Mouse (Mus musculus): ENCODE measurements around the gene Serpinb6a.
"Not testable (repeated sequence)": the region's sequence is repeated elsewhere in the genome, so short reads cannot be mapped to it uniquely, and the experiment has no call there.

Gene Serpinb6a

GRCm38 (mm10) chr13:33989625-33990024, 13.0 kb downstream of the Serpinb6a start:
- DNase-seq (ENCODE audit: low read depth): no peak

GRCm38 (mm10) chr13:33966574-33966973, 36.0 kb downstream of the Serpinb6a start:
- no peak for DNase-seq (ENCODE audit: low read depth)

- DNase-seq (ENCODE audit: low read depth): peak; percentile 42
These were observed 36.6 kb downstream of the Serpinb6a start for GRCm38 (mm10) chr13:33966025-33966412.

DNA sequence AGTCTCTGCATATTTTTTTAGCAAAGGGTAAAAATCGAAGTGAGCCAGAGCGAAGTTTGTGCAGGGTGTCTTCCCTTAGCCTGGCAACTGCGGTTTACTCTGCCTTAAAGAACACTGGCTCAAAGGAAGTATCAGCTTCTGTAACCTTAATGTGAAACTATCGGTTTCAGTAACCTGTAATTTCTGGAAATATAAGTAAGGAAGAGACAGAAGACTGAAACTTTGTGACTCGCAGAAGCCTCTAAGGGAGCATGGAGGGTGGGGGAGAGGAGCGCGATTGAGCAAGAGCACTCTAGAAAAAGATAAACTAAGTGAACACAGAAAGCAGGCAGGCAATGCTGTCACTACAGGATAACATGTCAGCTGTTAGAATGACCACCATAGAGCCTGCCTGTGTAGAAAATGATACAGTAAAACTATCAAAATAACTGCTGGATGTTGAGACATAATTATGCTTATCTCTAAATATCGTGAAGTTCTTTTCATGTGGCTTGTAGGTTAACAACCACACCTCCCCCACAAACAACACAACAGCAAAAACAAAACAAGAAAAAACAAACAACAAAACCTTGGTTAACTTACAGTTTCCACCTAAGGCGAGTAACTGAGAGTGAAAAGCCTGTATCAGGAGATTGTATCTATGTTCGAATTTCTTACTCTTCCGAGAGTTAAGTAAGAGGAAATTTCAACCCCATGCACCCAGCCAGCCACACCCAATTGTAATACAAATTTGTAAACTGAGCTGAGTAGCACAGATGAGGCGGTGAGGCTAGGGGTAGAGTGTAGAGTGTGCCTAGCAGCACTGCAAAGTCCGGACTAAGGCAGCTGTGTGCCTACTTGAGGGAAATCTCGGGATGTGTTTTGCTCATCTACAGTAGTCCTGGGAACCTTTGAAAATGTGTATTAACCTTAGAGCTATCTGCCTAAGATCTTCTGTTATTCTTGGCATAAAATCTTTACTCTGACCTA, 37.3 kb downstream of the Serpinb6a start:
- DNase-seq (ENCODE audit: low read depth): peak; percentile 73

DNA sequence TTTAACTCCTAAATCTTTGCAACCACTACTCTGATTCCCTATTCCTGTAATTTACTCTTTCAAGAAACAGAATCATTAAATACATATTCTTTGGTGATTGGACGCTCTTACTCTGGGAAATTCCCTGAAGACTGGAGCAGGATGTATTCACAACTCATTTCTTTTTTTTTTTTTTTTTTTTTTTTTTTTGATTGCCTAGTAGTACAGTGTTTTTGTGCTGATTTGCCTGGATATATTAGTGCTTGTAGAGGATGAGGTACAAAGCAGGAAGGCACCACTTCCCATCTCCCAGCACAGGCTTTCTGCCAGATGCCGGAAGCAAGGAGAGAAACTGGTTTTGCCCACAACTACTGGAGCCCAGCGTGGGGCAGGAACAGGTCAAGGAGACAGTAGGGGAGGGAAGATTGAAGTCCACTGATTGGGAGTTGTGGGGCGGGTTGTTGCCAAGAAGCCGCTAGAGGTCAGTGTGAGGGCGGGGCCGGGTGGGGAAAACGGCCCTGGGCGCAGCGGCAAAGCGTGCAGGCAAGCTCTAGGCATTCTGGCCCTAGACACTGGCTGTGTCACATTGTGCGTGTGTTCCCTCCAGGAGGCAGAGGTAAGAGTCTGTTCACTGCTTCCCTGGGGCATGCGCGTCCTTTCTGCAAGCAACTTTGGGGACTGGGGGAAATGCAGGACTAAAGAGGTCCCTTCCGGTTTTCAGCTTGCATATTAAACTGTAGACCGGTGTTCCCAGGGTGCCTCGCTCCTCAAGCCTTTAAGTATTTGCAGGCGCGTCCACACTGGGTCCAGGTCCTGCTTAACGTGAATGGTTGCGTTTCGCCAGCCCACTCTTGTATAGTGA, 38.2 kb downstream of the Serpinb6a start, which contains the start of gene Nqo2:
Gene Nqo2 (plus strand): TSS at position 482 of the 841 bp plus-strand sequence.
- peak; percentile 93 for DNase-seq (ENCODE audit: low read depth)

GRCm38 (mm10) chr13:33959771-33960170, 42.8 kb downstream of the Serpinb6a start:
- peak; percentile 94 for DNase-seq (ENCODE audit: low read depth)

DNA sequence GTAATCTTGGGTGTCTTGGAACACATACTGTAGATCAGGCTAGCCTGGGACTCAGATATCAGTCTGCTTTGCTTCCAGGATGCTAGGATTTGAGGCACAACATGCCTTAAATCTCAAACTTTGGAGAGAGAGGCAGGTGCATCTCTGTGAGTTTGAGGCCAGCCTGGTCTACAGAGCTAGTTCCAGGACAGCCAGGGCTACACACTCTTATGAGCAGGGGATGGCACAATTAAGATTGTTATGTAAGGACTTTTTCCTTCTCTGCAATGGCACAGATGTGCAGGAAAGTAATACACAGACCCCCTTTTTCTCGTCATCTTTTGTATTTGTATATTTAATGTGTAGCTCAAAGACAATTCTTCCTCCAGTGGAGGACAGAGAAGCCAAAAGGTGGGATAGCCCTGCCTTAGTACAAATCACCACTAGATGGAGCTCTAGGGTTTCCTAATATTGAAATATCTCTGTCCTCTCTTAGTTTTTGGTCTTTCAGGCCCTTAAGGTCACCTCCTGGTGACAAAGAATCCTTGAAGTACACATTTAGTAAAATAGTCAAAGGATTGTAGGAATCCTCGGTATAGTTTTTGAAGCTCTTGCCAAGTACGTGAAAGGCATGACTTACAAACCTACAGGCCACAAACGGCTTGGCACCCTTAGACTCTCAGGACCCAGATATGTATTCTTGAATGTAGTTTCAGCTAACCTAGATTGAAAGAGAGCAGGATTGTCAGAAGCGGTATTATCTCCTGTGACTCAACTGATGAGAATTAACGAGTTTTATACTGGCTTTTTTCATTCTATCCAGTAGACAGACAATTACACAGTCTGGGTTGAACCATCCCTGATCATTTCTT, 45.8 kb downstream of the Serpinb6a start:
- DNase-seq (ENCODE audit: low read depth): peak; percentile 79

DNA sequence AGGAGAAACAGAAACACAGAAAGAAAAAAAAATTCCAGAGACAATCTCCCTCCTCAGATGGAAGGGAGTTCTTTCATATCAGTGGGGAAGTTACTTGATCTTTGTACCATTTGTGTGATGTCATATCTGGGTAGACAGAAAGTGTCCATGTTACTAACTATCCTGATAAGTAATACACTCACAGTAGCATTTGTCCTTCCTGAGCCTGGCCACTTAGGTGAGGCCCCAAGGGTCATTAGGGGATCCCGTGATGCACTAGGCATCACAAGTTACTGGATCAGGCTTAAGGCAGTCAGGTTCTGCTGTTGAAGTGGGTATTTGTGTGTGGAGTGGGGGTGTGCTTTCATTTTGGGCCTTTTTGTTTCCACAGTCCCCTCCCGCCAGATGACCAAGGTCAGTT, 49.6 kb downstream of the Serpinb6a start:
- no peak for DNase-seq (ENCODE audit: low read depth)

DNA sequence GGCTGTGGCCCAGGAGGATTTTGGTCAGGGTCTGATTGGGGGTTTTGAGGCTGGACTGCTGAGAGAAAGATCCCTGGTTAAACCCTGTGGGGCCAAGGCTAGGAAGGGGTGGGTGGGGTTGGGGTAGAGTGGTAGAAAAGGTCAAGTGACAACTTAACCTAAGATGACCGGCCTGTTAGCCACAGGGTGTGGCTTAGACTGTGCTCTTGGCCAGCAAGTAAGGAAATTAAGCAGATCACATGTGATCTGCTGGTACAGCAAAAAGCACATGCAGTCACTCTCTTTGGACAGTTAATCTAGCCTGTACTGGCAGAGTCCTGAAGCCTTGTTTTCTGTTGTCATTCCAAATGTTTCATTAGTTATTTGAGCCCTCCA, 50.5 kb downstream of the Serpinb6a start:
- peak; percentile 66 for DNase-seq (ENCODE audit: low read depth)

DNA sequence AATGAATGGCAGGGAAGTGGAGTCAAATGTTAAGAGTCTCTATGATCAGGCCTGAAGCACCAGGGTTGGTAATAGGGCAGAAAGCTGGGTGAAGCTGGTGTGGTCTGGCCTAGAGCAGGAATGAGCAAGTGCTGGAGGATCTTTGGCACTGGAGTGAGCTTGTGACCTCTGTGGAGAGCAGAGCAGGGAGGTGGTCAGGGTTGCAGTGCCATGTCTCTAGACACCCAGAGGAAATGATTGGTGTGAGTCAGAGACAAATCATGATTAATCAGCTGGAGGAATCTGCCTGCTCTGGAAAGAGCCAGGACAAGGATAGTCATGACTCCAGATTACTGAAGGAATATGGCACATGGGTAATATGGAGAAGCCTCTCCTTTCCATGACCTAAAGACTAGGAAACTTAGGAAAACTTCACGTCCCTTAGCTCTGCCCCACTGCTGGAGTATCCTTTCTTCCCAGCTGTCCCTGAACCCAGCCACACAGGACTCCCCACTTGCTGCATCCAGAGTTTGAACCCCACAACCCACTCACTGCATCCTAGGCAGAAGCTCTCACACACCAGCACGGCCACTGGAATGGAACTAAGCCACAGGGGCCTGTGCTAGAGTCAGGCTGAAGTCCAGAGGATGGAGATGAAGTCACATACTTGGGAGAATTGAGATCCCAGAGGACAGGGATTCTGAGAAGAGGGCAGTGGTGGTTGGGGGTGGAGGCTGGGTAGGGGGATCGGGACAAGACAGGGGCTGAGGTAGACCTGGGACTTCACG, 51.1 kb downstream of the Serpinb6a start:
- peak; percentile 76 for DNase-seq (ENCODE audit: low read depth)

DNA sequence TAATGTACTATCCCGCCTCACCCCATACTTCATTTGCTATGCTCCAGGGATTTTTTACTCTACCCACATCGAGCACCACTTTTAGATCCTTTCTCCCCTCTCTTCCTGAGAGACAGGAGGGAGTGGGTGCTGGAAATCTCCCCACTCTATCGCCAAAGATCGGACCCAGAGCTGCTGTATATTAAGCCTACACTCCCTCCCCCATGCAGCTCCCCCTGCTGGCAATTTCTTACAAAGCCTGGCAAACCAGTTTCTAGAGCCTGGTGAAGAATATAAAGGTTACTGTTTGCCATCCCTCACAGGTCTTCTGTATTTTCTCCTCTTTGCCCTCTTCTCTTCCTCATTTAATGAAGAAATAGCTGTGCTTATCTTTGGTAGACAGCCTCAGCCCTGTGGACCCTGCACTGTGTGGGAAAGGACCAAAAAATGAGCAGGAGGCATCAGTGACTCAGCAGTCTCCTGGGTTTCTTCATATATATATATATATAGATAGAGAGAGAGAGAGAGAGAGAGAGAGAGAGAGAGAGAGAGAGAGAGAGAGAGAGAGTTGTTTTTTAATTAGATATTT, 60.3 kb downstream of the Serpinb6a start:
- peak; percentile 23 for DNase-seq (ENCODE audit: low read depth)

GRCm38 (mm10) chr13:33941288-33941808, 61.2 kb downstream of the Serpinb6a start:
- DNase-seq (ENCODE audit: low read depth): no peak

DNA sequence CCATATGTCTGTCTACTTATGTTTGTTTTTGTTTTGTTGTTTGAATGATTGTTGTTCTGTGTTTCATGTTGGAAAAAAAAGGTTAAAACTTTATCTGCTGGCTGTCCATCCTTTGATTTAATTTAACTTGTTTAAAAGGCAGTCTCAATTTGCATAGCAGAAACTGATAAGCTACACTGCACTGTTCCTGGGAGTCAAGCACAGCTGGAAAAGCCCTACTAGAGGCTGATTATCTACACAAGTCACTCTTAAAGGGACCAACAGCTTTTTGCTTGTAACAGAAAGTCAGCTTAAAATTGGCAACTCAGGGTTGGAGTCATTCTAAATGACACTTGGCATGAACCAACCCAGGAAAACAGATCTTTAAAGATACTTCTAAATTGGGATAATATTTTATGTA, 65.0 kb downstream of the Serpinb6a start:
- DNase-seq (ENCODE audit: low read depth): not testable (repeated sequence)

DNA sequence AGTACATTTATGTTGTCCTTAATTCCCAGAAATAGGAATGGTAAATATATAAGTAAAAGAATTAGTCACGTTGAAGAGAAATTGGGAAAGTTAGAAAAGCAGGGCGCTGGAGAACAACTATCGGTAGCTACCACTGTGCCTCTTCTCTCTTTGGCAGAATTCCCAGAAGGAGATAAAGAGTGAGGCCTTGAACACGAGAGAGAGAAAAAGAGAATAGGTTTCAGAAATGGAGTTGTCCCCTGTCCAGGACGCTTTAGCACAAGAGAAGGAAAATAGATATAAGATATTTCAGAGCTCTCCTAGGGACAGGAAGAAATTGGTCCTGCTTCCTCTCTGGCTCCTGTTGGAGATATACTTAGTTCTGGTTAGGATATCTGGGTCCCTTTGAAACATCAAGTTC, 65.4 kb downstream of the Serpinb6a start:
- no peak for DNase-seq (ENCODE audit: low read depth)

DNA sequence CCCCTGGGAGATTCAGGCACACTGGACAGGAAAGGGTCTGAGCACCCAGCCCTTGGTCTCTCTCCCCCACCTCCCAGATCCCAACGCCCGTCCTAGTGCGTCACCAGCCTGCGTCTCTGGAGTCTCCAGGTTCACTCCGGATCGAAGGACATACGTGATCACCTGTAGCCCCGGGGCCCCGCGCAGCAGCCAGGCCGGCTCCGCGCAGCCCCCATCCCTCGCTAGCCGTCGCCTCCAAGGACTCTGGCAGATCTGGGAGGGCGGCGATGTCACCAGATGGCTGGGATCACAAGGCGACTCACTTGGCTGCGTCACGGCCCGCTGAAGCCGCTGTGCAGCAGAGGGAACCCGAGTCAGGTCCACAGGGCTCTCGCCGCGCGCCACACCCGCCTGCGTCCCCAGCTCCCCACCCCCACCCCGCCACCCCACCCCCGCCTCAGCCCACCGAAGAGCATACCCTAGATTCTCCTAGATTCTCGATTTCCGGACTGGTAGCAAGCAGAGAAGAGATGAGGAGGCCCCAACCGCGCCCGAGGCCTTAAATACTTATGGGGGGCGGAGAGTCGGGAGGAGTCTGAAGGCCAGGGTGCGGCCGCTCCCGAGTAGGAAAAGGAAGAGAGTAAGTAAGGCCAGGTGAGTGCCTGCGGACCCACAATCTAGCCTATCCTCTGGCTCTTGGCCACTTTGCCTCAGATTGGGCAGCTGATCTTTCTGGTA, 67.0 kb downstream of the Serpinb6a start:
- DNase-seq (ENCODE audit: low read depth): no peak

GRCm38 (mm10) chr13:33934743-33935142, 67.9 kb downstream of the Serpinb6a start:
- no peak for DNase-seq (ENCODE audit: low read depth)

DNA sequence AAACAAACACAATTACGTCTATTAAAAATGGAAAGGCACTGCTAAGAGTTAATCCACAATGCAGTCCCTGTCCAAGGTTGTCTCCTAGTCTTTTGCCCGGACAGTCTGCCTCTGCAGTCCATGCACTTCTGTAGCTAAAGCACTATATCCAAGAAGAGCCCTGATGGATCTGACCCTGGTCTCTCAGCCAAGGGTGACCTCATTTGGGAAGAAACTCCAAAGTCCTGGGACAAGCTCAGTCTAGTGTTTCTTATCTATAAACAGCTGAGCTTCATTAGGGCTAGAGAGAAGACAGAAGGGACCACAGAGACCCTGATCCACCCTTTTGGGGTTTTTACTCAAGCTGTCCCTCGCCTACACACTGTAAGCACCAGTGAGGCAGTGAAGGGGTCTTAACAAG, 71.7 kb downstream of the Serpinb6a start:
- DNase-seq (ENCODE audit: low read depth): no peak

DNA sequence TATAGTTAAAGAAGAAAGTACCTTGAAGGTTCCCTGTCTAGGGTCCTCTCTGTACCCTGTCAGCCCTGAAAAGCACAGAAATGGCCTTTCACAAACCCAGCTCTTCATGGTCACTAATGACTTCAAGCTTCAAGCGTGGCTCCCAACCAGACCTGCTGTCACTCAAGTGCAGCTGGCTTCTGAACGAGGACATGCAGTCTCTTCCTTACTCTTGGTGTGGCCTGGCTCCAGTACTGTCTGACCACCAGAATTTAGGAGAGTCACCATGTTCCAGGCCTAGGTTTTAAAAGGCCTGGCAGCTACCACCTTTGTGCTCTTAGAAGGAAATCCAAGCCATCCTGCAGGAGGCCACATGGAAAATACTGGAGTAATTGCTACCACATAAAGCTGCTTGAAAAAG, 72.3 kb downstream of the Serpinb6a start:
- DNase-seq (ENCODE audit: low read depth): no peak

GRCm38 (mm10) chr13:33921699-33922098, 80.9 kb downstream of the Serpinb6a start:
- no peak for DNase-seq (ENCODE audit: low read depth)

DNA sequence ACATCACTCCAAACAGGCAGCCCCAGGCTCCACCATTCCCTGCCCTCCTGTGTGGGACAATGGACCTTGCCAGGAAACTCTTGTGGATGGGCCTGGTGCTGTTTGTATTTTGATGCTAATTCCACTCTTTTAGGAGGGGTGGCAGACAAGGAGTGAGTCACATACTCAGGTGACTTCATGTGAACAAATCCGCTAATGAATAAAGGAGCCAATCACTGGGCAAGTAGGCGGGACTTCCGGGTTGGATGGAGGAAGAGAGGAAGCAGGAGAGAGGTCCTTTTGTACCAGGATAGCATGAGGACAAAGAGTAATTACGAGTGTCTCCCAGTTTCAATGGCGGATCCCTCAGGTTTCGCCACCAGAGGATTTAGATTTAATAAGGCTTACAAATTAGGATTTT, 81.6 kb downstream of the Serpinb6a start:
- no peak for DNase-seq (ENCODE audit: low read depth)
